ENCODE assay signal across 9 mouse cellular contexts in genomic region chr2:166108326-166108725, GRCm38 (mm10). TPM values are rescaled to one million over a fixed set of nuclear protein-coding genes. Genes with fewer than 3 reads are reported as not detected.
DNase-seq lines count a peak whose midpoint lies in the region; ATAC-seq and TF ChIP-seq lines count a peak whose summit lies in the region.
"Had no signal": no experiment of that assay in that cellular context is flagged by ENCODE, and none has a peak within 500 bp of the region (broad histone marks: within the 10 kb centered on the region; RNA-seq: fewer than 3 reads in every experiment).

No protein-coding gene starts in this region.

- no peak for TF ChIP-seq POLR2A in olfactory bulb, adult 2 months (IDR thresholded peaks at IDR 0.05; ENCODE audit: insufficient read depth, low read depth, low read length)

- no peaks in the 10 kb centered on the region for H3K9me3 ChIP-seq in kidney, embryonic 16.5 days (ENCODE audit: low read length)
- H3K9me3 ChIP-seq: embryonic facial prominence, embryonic 12.5 days had no signal

- no peak overlapping the region for H3K4me3 ChIP-seq in kidney, embryonic 16.5 days (ENCODE audit: low read length)
- no peak overlapping the region for H3K4me3 ChIP-seq in olfactory bulb, adult 2 months (ENCODE audit: insufficient read depth, low read depth, low read length)
- H3K4me3 ChIP-seq: embryonic facial prominence, embryonic 12.5 days had no signal

- H3K9ac ChIP-seq in kidney, embryonic 16.5 days (replicated peaks; ENCODE audit: low read length), result no peak overlapping the region
- H3K9ac ChIP-seq: embryonic facial prominence, embryonic 12.5 days had no signal

- H3K4me2 ChIP-seq in kidney, embryonic 16.5 days (replicated peaks; ENCODE audit: low read depth, low read length), result no peak overlapping the region
- H3K4me2 ChIP-seq: embryonic facial prominence, embryonic 12.5 days had no signal

- TF ChIP-seq CTCF in olfactory bulb, adult 2 months (IDR thresholded peaks at IDR 0.05; ENCODE audit: insufficient read depth, low read depth, low read length), result peak; percentile 63

- DNase-seq in kidney, adult 11 months, result peak; percentile 79
- DNase-seq in cerebellum, adult 8-10 months, result peak; percentile 39
- peak; percentile 83 to 91 for DNase-seq in frontal cortex, postnatal 36 days (ENCODE audit: low spot score in 2 of 2)
- peak; percentile 88 for DNase-seq in kidney, adult 18-20 months
- DNase-seq in left cerebral cortex, postnatal 4 days, result peak; percentile 87
- peak; percentile 77 for DNase-seq in thymus, postnatal 0 days (ENCODE audit: low spot score)

- H3K27ac ChIP-seq in kidney, embryonic 16.5 days (ENCODE audit: low read length), result no peak overlapping the region
- no peak overlapping the region for H3K27ac ChIP-seq in olfactory bulb, adult 2 months (ENCODE audit: insufficient read depth, low read depth, low read length)

- H3K4me1 ChIP-seq in kidney, embryonic 16.5 days (ENCODE audit: insufficient read depth, low read length), result peaks cover 25% of the 10 kb centered on the region
- peaks cover 3% of the 10 kb centered on the region; the same call in 1 of the 2 replicates for H3K4me1 ChIP-seq in olfactory bulb, adult 2 months (ENCODE audit: control insufficient read depth, insufficient read depth, low read length)

- H3K27me3 ChIP-seq in kidney, embryonic 16.5 days (ENCODE audit: insufficient read depth, low read length), result no peaks in the 10 kb centered on the region
- H3K27me3 ChIP-seq: embryonic facial prominence, embryonic 12.5 days had no signal

- intact Hi-C loops in left cerebral cortex, postnatal 4 days (cut with DNase I), result no loop called here

- no peak for ATAC-seq in kidney, embryonic 16.5 days (ENCODE audit: low FRiP score, low TSS enrichment)

- 26% methylated on average over 4 of the region's 4 CpGs for WGBS in kidney, embryonic 16.5 days
- 42% methylated on average over 4 of the region's 4 CpGs for WGBS in olfactory bulb, adult 2 months

- no peaks in the 10 kb centered on the region for H3K36me3 ChIP-seq in kidney, embryonic 16.5 days (ENCODE audit: insufficient read depth, low read length)

RNA-seq across cellular contexts. Expression of gene Sulf2, which starts 47.1 kb away (rescaled TPM):
- 52.7 and 54.8 TPM in 2 replicates for polyA plus RNA-seq in kidney, embryonic 16.5 days (2015; fragmentation: Nextera tagmentation; extraction: Ambion mirVana)
- total RNA-seq in left cerebral cortex, postnatal 4 days (2021), result 100 to 1,000 TPM; 153 to 162 TPM
- polyA plus RNA-seq in olfactory bulb, adult 2 months (2012; ENCODE audit: insufficient read depth, insufficient read length, low replicate concordance, missing spikeins), result not detected in 2 replicates
- polyA plus RNA-seq in thymus, postnatal 0 days (2015; fragmentation: Nextera tagmentation; extraction: Ambion mirVana), result 9.4 and 12.6 TPM in 2 replicates
